Mouse (Mus musculus): ENCODE results near the gene Ubr4. TPM values are rescaled to one million over a fixed set of nuclear protein-coding genes. Genes with fewer than 3 reads are reported as not detected.

Gene Ubr4
- total RNA-seq, 2 experiments from 2014 or later: 109 to 115 TPM

DNA sequence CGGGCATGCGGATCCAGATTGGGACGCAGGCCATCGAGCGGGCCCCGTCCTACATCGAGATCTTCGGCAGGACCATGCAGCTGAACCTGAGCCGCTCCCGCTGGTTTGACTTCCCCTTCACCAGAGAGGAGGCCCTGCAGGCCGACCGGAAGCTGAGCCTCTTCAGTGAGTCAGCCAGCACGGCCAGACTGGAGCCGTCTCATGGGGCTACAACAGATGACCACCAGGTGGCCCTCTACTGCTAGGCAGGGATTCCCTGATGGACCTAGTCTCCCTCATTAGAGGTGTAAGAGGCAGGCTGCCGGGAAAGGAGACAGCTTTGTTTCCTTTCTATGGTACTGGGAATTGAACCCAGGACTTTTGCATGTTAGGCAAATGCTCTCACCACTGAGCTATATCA is 77.8 kb downstream of the Ubr4 start:
- peak; percentile 71 for DNase-seq (ENCODE audit: low spot score)

DNA sequence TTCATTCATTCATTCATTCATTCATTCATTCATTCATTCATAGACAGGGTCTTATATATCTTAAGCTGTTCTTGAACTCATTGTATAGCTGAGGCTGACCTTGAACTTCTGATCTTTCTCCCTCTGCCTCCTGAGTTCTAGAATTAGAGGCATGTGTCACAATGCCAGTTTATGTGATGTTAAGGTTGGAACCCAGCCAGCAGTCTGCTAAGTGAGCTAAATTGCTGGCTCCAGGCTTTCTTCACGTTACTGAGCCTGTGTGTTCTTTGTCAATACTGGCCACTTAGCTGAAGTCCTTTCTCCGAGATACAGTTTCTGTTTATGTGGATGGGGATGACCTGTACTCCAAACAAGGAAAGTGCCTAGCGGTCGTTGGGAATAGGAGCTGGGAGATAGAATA is 78.5 kb downstream of the Ubr4 start:
- no peak for DNase-seq (ENCODE audit: low spot score)

DNA sequence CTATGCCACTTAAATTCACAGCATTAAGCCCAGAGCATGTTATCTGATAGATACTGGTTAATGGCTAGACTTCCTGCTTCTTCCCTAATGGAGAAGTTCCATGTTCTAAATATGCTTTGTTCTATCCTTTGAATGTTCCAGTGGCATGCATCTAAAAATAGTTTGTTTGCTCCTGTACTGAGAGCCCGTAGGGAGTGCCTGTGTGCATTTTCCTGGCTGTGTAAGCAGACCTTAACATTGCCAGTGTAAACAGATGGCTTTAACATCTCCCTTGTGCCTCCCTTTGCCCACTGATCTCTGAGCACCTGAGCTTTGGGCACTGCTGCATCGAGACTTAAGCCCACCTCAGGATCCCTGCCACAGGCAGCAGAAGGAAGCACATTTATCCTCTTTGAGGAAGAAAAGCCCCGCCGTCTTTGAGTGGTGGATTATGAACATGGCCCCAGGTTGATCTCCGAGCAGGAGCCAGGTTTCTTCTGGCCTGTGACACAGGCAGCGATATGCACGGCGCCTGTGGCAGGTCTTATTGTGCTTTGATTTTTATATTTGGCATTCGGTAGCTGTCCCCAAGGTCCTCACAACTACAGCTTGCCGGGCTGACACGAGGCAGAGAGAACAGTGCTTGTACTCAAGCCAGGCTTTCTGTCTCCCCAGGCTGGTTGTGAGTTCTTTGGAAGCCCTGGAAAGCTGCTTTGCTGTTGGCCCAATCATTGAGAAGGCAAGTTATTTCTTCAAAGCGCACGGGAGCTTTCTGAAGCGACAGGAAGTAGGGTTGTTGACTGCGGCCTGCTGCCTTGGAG is 80.8 kb downstream of the Ubr4 start:
- DNase-seq (ENCODE audit: low spot score): no peak

DNA sequence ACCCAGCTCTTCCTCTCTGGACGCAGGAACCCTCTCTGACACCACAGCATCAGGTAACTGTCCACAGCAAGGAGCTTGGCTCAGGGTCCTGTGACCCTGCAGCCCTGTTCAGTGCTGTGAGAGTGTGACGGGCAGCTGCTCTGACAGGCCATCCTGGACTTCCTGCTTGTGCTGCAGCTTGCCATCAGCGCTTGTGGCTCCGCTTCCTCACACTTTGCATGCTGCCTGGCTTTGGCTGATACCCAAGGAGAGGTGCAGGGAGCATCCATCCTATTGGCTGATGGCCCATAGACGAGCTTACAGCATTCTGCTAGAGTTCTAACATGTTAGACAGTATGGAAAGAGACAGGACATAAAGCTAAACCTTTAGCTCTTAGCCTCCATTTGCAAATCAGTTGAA is 88.8 kb downstream of the Ubr4 start:
- no peak for DNase-seq (ENCODE audit: low spot score)

DNA sequence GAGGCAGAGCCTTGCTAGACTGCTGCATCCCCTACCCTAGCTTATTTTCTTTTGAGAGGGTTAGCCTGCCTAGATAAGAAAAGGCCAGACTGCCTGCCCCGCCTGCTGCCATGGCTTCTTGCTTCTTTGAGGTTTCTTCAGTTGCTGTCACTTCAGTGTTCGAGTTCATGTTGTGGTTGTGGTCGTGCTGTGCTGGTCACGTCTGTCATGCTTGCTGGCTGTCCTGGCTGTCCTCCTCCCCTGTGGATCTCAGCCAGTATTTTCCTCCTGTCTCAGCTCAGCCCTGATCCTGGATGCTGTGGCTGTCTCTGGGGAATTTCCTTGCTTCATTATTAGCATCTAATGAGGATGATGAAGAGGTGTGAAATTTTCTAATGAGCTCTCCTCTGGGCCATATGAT is 89.4 kb downstream of the Ubr4 start:
- no peak for DNase-seq (ENCODE audit: low spot score)

DNA sequence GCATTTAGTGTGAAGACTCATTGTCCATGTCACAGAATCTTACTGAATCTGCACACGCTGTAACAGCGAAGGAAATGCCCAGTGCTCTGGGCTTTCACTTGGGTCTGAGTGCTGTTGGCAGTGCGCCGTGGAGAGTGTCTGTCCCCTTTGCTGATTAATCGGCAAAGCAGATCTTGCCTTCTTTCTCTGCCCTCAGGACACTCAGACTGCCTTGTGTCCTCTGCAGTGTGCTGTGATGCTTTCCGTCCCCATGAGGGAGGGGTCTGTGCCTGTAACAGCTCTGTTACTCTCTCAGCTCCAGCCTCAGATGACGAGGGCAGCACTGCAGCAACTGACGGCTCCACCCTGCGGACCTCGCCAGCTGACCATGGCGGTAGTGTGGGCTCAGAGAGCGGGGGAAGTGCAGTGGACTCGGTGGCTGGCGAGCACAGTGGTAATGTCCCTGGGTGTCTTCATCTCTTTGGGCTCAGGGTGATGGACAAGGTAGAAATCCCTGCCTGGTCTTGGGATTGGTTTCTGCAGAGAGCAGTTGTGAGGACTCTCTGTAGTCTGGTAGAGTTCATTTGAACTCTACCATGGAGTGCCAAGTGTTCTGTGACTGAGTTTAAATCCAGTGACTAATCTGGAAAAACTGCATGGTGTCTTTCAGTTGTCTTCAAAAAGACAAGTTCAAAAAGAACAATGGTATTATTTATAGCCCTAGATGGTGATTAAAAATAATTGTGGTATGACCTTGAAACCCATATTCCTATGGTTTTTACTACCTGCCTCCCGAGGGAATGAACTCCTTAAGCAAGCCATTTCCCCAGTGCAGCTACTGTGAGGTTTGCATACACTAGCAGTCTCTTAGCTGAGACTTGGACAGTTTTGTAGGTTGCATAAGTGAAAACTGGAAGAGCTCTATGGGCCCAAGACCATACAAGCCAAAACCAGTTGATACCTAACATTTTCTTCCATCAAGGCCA is 90.3 kb downstream of the Ubr4 start:
- DNase-seq (ENCODE audit: low spot score): no peak

DNA sequence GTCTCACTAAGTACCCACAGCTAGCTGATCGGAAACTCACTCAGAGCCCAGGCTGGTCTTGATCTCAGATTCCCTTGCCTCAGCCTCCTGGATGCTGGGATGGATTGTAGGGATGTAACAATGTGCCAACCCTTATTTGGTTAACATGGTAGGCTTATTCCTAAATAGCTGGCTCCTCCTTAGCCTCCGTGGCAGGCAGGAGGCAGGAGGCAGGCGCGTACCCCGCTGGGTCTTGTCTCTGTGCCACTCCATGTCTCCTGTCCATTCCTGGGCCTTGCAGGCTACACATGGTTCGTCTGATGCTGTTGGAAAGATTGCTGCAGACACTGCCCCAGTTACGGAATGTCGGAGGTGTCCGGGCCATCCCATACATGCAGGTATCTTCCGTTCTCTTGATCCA is 91.9 kb downstream of the Ubr4 start:
- DNase-seq (ENCODE audit: low spot score): no peak

DNA sequence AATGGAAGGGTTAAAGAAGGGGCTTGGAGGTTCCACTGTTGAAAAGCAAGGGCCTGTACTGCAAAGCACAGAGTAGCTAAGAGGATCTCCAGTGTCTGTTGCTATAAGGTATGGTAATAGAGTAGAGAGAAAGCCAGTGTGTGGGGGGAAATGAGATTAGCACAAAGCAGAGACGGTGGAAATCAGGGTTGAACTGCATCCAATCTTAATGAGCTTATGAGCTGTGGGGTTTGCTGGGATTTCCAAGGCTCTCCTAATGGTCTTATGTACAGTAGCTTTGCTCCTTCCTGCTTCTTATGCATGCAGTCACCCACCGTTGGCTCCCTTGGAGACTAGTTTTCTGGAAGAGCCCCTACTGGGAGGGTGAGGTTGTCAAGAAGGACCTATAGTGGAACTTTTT is 93.8 kb downstream of the Ubr4 start:
- no peak for DNase-seq (ENCODE audit: low spot score)

DNA sequence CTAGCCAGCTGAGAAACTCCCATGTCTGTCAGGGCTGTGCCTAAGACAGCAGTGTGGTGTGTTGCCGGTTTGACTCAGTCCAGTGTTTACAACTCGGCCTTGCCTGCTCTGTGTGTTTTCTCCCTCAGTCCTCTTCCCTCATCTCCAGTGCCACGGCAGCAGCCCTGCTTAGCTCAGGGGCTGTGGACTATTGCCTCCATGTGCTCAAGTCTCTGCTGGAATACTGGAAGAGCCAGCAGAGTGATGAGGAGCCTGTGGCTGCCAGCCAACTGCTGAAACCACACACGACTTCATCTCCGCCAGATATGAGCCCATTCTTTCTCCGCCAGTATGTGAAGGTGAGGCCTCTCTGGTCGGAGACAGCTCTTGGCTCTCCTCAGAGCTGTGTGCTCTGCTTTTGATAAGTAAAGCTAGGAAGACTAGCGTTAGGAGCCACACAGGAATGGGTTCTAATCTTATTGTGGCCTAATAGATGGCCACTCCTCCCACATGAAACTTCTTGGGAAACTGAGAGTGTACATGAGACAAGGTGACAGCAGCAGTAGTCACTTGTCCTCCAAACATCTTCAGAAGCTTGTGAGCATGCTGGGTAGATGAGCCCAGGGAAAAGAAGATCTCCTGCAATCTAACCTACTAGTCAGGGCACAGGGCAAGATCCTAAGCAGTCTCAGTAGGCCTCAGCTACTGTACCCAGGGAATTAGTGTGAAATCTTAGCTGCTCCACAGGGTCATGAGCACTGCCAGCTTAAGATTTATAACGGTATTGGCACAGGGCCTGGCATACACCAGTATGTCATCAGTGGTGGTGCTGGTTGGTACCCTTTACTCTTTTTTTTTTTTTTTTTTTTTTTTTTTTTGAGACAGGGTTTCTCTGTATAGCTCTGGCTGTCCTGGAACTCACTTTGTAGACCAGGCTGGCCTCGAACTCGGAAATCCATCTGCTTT is 94.6 kb downstream of the Ubr4 start:
- DNase-seq (ENCODE audit: low spot score): peak; percentile 14

DNA sequence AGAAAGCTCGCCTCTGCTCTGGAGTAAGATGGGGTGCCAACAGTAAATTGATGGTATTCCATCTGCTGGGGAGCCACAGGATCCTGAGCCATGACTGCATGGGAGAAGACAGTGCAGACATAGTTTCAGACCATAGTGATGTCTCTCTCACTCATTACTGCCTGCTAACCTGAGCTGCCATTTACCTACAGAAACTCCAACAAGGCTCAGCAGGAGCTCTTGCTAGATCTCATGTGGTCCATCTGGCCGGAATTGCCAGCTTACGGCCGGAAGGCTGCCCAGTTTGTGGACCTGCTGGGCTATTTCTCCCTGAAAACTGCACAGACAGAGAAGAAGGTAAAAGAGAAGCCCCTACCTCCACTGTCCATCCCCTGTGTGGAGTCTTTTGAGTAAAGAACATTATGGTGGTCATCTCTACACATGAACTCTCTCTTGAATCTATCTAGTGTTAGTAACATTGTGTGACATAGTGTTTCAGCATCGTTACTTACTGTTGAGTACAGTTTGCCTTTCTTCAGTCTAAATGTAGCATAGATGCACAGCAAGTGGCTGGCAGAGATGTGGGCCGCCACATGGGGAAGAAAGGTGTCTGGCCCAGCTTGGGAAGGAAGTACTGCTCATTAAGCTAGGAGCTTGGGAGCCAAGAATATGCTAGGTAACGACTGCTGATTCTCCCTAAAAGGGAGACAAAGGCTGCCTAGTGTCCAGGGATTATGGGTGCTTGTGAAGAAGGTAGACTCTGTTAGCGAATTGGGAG is 100.7 kb downstream of the Ubr4 start:
- DNase-seq (ENCODE audit: low spot score): no peak

DNA sequence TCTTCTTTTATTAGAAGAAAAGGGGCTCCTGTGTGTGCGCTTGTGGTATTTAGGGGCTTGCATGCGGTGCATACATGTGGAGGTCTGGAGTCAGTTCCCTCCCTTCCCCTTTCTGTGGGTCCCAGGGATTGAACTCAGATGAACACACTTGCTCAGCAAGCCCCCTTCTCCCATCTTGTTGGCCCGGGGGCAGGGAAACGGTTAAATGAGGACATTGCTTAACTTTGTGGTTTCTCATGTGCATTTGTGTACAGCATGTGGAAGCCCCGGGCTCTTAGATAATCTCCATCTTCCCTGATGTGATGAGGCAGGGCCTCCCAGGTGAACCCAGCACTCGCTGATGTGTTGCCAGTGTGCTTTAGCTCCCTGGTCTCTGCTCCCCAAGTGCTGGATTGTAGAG is 101.9 kb downstream of the Ubr4 start:
- DNase-seq (ENCODE audit: low spot score): no peak

DNA sequence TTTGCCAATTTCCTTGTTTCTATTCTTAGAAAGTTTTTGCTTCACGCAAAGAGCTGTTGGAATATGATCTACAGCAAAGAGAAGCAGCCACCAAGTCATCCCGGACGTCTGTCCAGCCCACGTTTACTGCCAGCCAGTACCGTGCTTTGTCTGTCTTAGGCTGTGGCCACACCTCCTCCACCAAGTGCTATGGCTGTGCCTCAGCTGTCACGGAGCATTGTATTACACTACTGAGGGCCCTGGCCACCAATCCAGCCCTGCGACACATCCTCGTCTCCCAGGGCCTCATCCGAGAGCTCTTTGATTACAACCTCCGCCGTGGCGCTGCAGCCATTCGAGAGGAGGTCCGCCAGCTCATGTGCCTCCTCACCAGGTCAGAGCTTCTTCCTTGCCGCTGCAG is 107.6 kb downstream of the Ubr4 start:
- peak; percentile 58 for DNase-seq (ENCODE audit: low spot score)

DNA sequence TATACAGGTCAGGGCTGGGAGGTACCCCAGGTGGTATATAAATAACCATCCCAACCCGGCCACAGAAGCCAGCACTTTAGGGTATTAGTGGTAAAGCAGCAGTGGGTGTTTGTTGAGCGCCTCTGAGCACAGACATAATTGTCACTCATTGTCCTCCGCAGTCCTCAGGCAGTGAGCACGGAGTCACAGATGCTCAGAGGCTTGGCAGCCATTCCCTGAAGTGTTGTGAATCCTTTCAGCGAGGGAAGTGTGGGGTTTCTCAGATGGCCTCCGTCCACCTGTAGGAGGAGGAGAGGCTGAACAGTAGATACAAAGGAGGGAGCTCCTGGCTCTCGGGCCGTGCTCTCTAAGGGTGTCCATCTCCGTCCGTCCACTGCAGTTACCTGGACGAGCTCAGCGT is 111.8 kb downstream of the Ubr4 start:
- DNase-seq (ENCODE audit: low spot score): no peak

DNA sequence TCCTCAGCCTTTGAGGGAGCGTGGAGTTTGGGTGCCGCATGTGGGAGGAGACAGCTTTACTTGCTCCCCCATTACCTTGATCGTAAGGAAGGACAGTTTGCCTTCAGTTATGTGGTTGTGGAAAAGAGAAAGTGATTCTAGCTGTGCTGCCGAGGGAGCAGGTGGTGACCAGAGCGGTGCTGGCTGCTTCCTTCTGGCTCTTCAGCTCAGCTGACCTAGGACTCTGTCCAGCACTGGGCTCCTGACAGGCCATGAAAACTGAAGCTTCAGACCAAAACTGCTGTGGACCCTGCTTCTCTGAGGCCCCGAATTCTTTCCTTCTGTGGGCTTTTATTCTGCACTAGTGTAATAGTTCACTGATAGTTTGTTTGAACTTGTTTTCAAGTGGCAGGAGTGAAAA is 114.1 kb downstream of the Ubr4 start:
- DNase-seq (ENCODE audit: low spot score): no peak

DNA sequence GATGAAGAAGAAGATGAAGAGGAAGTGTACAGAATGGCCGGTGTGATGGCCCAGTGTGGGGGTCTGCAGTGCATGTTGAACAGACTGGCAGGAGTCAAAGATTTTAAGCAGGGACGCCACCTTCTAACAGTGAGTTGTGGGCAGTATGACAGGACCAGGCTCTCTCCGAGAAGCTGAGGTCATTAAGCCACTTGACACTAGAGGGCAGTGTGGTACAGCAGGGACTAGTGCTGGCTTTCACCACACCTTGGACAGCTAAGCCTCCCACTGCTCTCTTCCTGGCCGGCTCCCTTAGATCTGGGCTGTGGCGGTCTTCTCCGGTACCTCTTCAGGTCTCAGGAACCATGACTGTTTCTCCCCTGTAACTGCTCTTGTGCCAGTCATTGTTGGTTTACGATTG is 117.8 kb downstream of the Ubr4 start:
- DNase-seq (ENCODE audit: low spot score): peak; percentile 88

DNA sequence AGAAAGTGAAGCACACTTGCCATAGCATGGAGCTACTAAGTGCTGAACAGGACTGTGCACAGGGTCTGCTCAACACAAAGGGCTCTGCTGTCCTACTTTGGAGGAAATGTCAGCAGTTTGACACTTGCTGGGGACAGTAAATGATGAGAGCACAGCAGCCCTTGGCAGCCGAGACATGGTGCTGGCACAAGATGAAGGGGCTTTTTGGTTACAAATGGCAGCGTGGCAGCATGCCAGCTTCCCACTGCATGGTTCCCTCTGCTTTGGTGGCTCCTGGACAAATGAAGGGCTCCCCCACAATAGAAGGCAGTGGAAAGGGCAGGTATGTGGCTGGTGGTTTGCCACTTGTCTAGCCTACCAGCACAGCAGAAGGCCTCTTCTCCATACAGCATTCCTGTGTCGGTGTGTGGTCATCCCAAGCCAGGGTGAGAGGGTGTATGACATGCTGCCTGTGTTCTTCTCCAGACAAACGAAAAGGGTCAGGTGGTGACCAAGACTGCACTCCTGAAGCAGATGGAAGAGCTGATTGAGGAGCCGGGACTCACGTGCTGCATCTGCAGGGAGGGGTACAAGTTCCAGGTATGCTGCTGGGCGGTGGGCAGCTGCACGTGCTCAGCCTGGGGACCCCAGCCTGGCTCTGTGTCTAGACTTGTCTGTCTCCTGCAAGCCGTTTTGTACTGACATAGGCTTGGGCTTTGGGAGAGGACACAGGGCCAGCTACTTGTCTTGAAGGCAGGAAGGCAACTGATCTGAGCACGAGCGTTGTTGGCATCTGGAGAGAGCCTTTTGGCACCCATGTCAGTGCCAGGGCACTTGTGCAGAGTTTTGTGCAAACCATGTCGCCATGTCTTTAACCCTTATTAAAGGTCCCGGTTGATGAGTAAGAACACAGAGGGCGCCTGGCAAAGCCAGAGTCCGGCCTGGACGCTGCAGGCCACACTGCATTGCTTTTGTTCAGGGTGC is 124.5 kb downstream of the Ubr4 start:
- DNase-seq (ENCODE audit: low spot score): no peak

DNA sequence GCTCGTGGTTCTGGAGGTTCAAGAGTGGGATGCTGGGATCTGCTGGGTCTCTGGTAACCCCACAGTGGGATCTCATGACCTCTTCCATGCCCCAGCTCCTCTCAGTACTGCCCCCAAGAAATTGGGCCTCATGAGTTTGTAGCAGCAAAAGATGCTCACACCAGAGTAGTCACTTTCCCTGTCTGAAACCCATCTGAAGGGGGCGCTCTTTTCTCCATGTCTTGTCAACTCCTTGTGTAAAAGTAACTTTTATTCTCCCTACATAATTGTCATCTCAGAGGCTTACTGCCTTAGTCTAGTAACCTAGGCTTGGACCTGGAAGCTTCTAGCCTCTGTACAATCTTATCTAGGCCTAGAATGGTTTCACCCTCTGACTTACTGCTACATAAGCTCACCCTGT is 125.6 kb downstream of the Ubr4 start:
- DNase-seq (ENCODE audit: low spot score): no peak

DNA sequence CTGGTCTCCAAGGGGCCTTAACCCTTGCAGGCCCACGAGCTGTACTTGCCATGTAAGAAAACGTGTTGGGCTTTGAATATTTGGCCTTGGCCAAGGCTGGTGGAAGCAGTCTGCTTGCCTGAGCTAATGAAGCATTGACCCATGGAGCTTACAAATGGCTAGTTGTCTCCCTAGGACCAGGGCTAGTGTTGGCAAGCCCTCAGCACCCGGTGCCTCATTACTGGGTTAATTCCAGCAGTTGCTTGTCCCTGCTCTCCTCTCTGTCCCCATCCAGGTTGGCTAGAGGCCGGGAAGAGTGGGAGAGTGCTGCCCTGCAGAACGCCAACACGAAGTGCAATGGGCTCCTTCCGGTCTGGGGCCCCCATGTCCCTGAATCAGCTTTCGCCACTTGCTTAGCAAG is 126.8 kb downstream of the Ubr4 start:
- DNase-seq (ENCODE audit: low spot score): no peak

DNA sequence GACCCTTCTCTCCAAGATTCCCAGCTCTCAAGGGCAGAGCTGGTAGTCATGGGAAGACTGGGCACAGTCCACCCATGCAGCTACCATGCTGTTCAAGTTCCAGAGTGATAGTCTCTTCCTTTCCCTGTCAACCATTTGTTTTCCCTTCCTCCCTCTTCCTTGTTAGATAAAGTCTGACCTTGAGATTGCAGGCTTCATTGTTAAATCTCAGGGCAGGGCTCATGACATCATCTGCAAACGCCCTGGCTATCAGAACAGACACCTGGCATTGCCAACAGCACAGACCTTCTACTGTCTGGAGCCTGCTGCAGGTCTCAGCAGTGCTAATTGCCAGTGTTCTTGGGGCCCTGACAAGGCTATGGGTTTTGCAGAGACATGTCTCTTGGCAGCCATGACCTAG is 129.0 kb downstream of the Ubr4 start:
- no peak for DNase-seq (ENCODE audit: low spot score)
